Mouse (Mus musculus) fibroblast of lung, adult 2 months (primary cell): ENCODE measurements at regions not wholly inside any gene's neighbourhood (a gene's known extent, or its start where the extent isn't known, plus 50 kb on each side); places are given as distances from the start of the nearest gene placed in this dataset.

Source experiments
- DNase-seq: peaks from one replicate; pipeline ENCODE4 v3.0.0-alpha.2; 2011; ENCODE audit warnings: low read depth

DNA sequence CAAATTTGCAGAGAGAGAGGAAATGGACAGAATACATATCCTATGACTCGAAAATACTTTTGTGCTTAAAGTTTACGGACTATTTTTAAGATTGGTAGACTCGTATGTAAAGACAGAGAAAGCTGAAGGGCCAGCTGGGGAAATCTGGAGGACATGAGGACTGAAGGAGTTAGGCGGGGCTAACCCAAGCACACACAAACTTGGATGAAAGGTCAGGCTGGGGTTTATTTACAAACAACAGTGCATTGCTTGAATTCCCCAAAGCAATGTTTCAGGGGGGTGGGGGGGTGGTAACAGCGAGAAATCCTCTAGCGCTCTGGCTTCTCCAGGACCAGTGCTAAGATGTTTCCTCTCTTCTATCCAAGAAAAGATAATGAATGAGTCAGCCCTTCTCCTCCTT, 68.3 kb downstream of the Ptger2 start:
- no peak for DNase-seq

DNA sequence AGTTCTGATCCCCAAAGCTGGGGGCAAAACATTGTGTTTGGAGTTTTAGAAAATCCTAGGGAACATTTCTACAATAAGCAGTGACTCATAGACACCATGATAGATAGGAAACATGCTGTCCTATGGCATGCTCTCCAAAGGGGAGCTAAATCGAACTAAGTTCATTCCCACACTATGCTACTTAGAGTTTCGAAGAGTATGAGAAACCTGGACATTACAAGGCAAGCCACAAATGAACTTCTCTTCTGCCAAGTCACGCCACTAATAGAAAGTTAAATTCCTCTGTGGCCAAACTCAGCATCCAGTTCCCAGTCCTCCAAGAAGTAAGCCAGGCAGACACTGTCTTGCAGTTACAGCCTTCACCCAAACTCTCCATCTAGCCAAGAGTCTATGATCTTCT, 73.7 kb downstream of the Ptger2 start:
- DNase-seq: peak; percentile 52

DNA sequence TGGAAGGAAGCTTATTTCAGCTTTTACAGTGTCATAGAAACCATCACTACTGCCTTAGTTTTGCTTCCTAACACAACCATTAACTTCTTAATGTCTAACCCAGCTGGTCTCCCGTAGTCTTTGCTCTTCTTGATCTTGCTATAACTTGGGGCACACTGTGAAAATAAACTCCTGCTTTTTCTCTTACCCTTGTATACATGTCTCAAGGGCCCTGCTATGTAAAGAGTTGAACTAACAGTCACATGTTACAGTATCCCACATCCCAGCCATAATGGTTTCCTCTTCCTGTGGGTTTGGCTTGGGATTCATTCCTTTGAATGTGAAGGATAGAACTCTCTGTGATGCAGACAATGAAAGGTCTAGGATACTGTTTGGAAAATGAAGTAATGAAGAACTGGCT, 76.5 kb downstream of the Ptger2 start:
- DNase-seq: no peak

DNA sequence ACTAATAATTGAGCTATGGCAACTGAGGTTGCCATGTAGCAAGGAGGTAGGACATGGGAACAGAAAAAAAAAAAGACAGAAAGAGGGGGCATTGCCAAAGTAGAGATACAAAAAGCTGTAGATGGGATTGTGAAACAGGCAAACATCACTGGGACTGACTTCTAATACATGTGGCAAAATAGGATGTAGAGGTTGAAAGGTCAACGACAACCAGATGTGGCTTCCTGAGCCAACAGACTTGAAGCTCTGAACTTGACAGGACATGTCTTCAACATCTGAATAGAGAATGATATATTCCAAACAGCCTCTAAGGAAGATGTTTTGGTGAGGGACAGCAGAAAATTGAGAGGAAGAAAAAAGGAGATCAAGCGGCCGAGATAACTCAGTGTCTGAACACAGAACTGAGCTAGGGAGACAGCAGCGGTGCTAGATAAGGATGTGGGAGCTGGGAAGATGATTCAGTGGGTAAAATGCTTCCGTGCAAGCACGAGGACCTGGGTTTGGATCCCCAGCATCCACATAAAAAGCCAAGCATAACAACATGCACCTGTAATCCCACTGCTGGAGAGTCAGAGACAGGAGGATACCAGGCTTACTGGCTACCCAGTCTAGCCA, 81.7 kb downstream of the Ptger2 start:
- no peak for DNase-seq

DNA sequence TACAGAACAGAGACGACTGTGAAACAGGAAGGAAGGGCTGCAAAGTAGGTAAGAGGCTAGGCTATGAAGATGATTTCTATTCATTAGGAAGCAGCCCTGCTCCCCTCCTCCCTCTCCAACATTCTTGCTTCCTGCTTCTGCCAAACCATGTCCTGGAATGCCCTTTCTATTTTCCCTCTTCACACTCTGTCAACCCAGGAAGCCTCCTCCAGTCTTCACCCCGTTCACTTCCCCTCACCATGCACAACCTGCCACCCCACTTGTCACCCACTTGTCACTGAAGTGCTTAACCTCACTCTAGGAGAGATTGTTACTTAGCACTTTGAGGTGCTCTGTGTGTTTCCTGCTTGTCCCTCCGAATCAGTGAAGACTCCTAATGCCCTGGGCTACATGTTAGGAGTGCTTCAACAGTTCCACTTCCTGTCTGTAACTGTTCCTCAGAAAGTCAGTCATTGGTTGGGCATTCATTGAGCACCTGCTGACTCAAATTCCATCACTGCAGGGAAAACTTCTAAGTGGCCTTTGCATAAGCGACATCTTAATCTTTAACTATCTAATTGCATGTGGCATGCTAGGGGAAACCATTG, 87.0 kb downstream of the Ptger2 start:
- DNase-seq: no peak

DNA sequence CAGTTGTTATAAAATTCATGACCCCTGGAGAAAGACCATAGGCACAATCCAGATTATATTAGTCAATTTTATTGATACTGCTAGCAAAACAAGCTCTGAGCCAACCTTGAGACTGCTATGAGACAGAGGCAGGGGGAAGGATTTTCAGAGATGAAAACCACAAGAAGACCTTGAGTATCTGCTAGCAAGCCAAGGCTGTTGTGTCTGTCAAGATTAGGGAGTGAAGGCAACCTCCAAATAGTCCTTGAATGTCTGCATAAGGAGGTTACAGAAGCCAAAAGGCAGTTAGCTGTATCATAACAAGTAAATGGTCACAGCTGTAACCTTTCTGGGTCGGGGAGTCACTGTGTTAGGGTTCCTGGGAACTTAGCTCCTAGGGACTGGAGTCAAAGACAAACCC, 89.2 kb downstream of the Ptger2 start:
- no peak for DNase-seq

DNA sequence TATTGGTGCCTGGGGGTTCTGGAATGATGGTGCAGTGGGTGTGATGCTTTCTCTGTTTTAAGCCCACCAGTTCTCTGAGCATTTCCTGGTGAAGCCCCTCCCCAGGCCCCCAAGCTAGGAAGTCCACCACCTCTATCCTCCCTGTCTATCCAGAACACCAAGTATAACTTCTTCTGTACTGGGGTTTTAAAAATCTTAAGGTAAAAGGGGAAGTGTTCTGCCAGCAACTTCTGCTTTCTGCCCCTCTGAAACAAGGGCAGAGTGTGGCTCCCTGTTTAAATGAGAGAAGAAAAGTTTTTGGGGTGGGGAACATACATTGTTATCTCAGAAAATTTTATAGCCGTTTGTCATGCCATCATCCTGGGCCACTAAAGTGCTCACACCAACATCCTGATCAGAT, 91.8 kb downstream of the Ptger2 start:
- no peak for DNase-seq

DNA sequence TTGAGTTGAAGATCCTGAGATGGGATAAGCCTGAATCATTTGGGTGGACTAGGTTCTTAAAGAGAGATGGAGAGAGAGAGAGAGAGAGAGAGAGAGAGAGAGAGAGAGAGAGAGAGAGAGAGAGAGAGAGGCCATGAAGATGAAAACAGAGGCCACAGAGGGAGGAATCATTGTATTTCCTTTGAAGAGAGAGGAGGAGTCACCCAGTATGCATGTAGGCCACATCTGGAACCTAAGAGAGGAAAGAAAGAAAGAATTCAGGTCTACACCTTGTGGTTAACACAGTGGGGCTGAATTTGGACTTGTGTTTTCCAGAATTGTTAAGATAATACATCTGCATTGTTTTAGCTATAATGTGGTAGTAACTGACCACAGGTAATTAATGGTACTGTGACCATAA, 92.2 kb downstream of the Ptger2 start:
- no peak for DNase-seq

DNA sequence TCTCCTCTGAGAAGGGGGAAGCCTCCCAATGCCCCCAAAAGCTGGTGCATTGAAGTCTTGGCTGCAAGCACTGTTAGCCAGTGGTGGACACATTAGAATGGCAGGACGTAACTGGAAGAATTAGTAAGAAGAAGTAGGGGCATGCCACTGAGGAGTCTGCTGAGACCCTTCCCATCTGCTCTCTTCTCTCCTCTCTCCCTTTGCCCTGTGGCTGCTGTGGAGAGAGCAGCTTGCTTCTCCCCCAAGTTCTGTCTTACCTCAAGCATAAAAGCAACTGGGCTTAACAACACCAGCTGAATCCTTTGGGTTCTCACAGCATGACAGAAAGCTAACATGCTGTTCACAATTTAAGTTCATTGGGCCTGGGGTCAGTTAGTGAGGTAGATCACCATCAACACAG, 95.1 kb downstream of the Ptger2 start:
- DNase-seq: no peak
